Mouse (Mus musculus) kidney, adult 9 months (tissue): ENCODE results near the gene Hoxb4.

Experiments used
- DNase-seq: peaks from one replicate; pipeline ENCODE4 v3.0.0; 2022

The Hoxb4 gene

GRCm38 (mm10) chr11:96317608-96318367 is at the start of gene Hoxb4:
TSS of gene Hoxb4 (plus strand) at chr11:96318267.
- peak; percentile 44 for DNase-seq

- DNase-seq = peak; percentile 83
These were observed 48.2 kb upstream of the Hoxb4 start for GRCm38 (mm10) chr11:96269869-96270268.

GRCm38 (mm10) chr11:96270996-96271540 is 47.0 kb upstream of the Hoxb4 start, which contains the start of gene Hoxb9:
TSS of gene Hoxb9 (plus strand) at chr11:96271457.
- peak; percentile 66 for DNase-seq

- peak; percentile 75 for DNase-seq
These were observed 46.5 kb upstream of the Hoxb4 start for GRCm38 (mm10) chr11:96271541-96272011.

- DNase-seq = peak; percentile 52
These were observed 45.8 kb upstream of the Hoxb4 start for GRCm38 (mm10) chr11:96272024-96272921.

- no peak for DNase-seq
These were observed 43.6 kb upstream of the Hoxb4 start for GRCm38 (mm10) chr11:96274428-96274827.

- peak; percentile 53 for DNase-seq
These were observed 42.2 kb upstream of the Hoxb4 start for GRCm38 (mm10) chr11:96275896-96276295.

- peak; percentile 40 for DNase-seq
These were observed 40.7 kb upstream of the Hoxb4 start for GRCm38 (mm10) chr11:96277151-96278044.

- DNase-seq = no peak
These were observed 39.7 kb upstream of the Hoxb4 start for GRCm38 (mm10) chr11:96278324-96278723.

GRCm38 (mm10) chr11:96278773-96279172 is 39.3 kb upstream of the Hoxb4 start:
- peak; percentile 94 for DNase-seq

- peak; percentile 69 for DNase-seq
These were observed 38.4 kb upstream of the Hoxb4 start for GRCm38 (mm10) chr11:96279421-96280233.

GRCm38 (mm10) chr11:96280399-96281378 is 37.4 kb upstream of the Hoxb4 start:
- DNase-seq = peak; percentile 71

GRCm38 (mm10) chr11:96281396-96281795 is 36.7 kb upstream of the Hoxb4 start:
- peak; percentile 59 for DNase-seq

- peak; percentile 58 for DNase-seq
These were observed 36.1 kb upstream of the Hoxb4 start, which contains the start of gene Hoxb8 for GRCm38 (mm10) chr11:96281855-96282570. TSS of gene Hoxb8 (plus strand) at chr11:96281905.

GRCm38 (mm10) chr11:96282795-96283430 is 35.2 kb upstream of the Hoxb4 start:
- DNase-seq = no peak

- DNase-seq = no peak
These were observed 33.9 kb upstream of the Hoxb4 start for GRCm38 (mm10) chr11:96284041-96284749.

GRCm38 (mm10) chr11:96284774-96285734 is 33.0 kb upstream of the Hoxb4 start:
- peak; percentile 76 for DNase-seq
